Mouse (Mus musculus) hindbrain, postnatal 0 days (tissue): ENCODE data around the gene Rnf220. TPM values are rescaled to one million over a fixed set of nuclear protein-coding genes. Genes with fewer than 3 reads are reported as not detected.
"Not testable (repeated sequence)": the region's sequence is repeated elsewhere in the genome, so short reads cannot be mapped to it uniquely, and the experiment has no call there.

ENCODE experiments used
- ATAC-seq: fragments of 200-750 bp; cut with Nextera tagmentation; 2 replicates; pipeline ENCODE4 v1.8.0; 2017; ENCODE audit warnings: mild to moderate bottlenecking, moderate TSS enrichment, moderate library complexity
- DNase-seq: peaks from one replicate; pipeline ENCODE4 v3.0.0-alpha.2; 2015; ENCODE audit warnings: low spot score
- H3K27ac ChIP-seq: fragments of 300-500 bp; sonication (generic); 2 replicates; pipeline ENCODE4 v1.5.1; 2014; ENCODE audit warnings: mild to moderate bottlenecking
- H3K27me3 ChIP-seq: fragments of 300-500 bp; sonication (generic); 2 replicates; pipeline ENCODE4 v1.6.1; 2014; ENCODE audit warnings: low read length, mixed read lengths; ENCODE audit not compliant: insufficient read depth
- H3K36me3 ChIP-seq: fragments of 300-500 bp; sonication (generic); 2 replicates; pipeline ENCODE4 v1.6.1; 2014; ENCODE audit warnings: low read length, mixed read lengths; ENCODE audit not compliant: insufficient read depth
- H3K4me1 ChIP-seq: fragments of 300-500 bp; sonication (generic); 2 replicates; pipeline ENCODE4 v1.6.1; 2014; ENCODE audit warnings: antibody characterized with exemption, low read length, mixed read lengths; ENCODE audit not compliant: insufficient read depth
- H3K4me2 ChIP-seq: fragments of 300-500 bp; sonication (generic); 2 replicates; pipeline ENCODE4 v1.6.1; 2014; ENCODE audit warnings: low read depth, mild to moderate bottlenecking, low read length, moderate library complexity, mixed read lengths
- H3K4me3 ChIP-seq: fragments of 300-500 bp; sonication (generic); 2 replicates; pipeline ENCODE4 v1.5.1; 2014; ENCODE audit warnings: low read length
- H3K9ac ChIP-seq: fragments of 300-500 bp; sonication (generic); replicated peaks from 2 replicates; pipeline ENCODE4 v1.6.1; 2014; ENCODE audit warnings: mild to moderate bottlenecking, low read length, moderate library complexity, mixed read lengths
- H3K9me3 ChIP-seq: fragments of 300-500 bp; sonication (generic); 2 replicates; pipeline ENCODE4 v1.6.1; 2016; ENCODE audit warnings: low read length, mixed read lengths
- CTCF ChIP-seq: IDR thresholded peaks from 2 replicates; pipeline ENCODE4 v1.5.1; 2016; ENCODE audit warnings: antibody characterized with exemption, control low read depth, low read depth
- WGBS: fragments of 180-500 bp; shearing (Covaris S2); extraction: QIAGEN DNeasy Blood & Tissue Kit; methylation state at CpG from one replicate; pipeline ENCODE4 v1.1.7; 2014; 5-methylcytosine and 5-hydroxymethylcytosine counted together
- polyA plus RNA-seq: library from polyadenylated mRNA; unstranded; fragments of >200 nt; fragmentation: Nextera tagmentation; extraction: Ambion mirVana; gene quantifications from 2 replicates; pipeline ENCODE4 v1.2.1, GENCODE M21; 2015
- total RNA-seq: library from RNA; depleted of rRNA; stranded (reverse); fragments of >200 nt; gene quantifications from 2 replicates; pipeline ENCODE4 v1.2.3, GENCODE M21; 2014

Gene Rnf220
- total and polyA plus RNA-seq, 2 experiments from 2014 or later: 105 to 156 TPM

DNA sequence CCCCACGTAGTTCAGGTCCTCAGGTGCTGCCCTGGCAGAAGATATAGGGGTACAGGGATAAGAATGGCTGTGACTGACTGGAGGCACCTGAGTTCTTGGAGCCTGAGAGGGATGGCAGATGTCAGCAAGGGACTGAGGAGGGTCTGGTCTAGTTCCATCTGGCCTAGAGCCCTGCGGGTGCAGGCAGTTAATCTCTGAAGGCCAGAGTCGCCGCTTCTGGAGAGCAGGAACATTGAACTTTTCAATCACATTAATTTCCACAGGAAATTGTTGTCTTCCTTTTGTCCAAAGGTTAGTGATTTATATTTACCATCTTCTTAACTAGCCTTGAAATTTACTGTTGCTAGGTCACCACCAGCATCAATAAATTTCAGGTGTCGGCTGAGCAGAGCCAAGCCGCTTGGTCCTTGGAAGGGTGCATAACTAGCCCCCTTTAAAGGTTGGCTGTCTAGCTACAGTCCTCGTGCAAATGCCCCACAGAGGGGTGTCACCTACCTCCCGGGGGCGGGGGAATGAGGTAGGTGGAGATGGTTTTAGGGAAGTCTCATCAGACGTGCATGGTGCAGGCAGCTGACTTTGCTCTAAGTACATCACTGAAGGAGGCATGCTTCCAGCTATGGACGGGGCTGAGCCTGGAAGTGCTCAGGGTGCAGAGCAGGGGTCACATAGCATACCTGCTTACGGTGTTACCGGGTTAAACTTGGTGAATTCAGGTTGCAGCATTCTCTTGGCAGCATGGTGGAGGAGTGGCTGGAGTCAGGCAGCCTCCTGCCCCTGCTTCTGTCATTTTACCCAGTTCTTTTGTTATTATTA is 234.5 kb downstream of the Rnf220 start:
- H3K36me3 ChIP-seq: no peaks in the 10 kb centered on the region
- no peak overlapping the region for H3K4me3 ChIP-seq
- H3K27me3 ChIP-seq: no peaks in the 10 kb centered on the region
- H3K4me1 ChIP-seq: no peaks in the 10 kb centered on the region
- no peak overlapping the region for H3K9ac ChIP-seq
- TF ChIP-seq CTCF: no peak
- ATAC-seq (peak; percentile 45; the same call in 1 of the 2 replicates), DNase-seq (no peak)
- 61% methylated on average over 13 of the region's 13 CpGs for WGBS
- H3K4me2 ChIP-seq: no peak overlapping the region
- H3K9me3 ChIP-seq: no peaks in the 10 kb centered on the region
- no peak overlapping the region for H3K27ac ChIP-seq

DNA sequence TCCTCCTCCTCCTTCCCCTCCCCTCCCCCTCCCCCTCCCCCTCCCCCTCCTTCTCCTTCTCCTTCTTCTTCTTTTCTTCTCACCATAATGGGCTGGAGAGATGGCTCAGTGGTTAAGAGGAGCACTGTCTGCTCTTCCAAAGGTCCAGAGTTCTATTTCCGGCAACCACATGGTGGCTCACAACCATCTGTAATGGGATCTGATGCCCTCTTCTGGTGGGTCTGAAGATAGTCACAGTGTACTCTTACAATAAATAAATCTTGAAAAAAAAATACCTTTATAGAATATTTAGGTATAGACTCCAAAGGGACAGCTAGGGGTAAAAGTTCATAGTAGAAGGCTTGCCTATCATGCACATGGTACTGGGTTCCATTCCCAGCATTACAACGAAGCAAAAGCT is 235.6 kb downstream of the Rnf220 start:
- no peak overlapping the region for H3K9ac ChIP-seq
- TF ChIP-seq CTCF: no peak
- WGBS: 88% methylated on average over 2 of the region's 2 CpGs

DNA sequence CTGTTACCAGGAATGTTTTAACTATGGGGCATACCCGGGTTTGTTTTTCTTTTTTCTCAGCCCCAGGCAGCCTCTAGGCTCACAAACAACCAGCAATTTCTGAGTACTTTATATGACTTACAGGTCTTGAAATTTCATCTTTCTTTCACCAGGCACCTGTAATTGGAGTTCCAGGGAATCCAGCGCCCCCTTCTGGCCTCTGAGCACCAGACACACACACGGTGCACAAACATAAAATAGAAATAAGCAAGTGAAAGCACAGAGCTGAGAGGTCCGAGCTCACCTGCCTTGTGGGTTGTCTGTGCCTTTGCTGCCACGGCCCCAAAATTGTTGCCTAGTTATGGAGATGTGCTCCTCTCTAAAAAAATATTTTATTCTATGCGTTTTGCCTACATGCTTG is 236.9 kb downstream of the Rnf220 start:
- H3K27ac ChIP-seq, H3K4me1 ChIP-seq, H3K4me2 ChIP-seq, H3K36me3 ChIP-seq, ATAC-seq, H3K27me3 ChIP-seq, H3K4me3 ChIP-seq, DNase-seq, H3K9ac ChIP-seq, H3K9me3 ChIP-seq: not testable (repeated sequence)
- WGBS: 80% methylated on average over 6 of the region's 6 CpGs
- TF ChIP-seq CTCF: 0 out of 2 replicates have a peak, but pooled peaks have one; percentile 12

More for the DNA sequence above, 235.6 kb downstream of the Rnf220 start:
- Histone ChIP-seq H3K27me3 (no peaks in the 10 kb centered on the region), H3K4me1 (no peaks in the 10 kb centered on the region), H3K27ac (no peak overlapping the region), H3K4me2 (no peak overlapping the region), H3K9me3 (no peaks in the 10 kb centered on the region), H3K36me3 (no peaks in the 10 kb centered on the region), H3K4me3 (no peak overlapping the region)
- DNase-seq (no peak), ATAC-seq (no peak)

DNA sequence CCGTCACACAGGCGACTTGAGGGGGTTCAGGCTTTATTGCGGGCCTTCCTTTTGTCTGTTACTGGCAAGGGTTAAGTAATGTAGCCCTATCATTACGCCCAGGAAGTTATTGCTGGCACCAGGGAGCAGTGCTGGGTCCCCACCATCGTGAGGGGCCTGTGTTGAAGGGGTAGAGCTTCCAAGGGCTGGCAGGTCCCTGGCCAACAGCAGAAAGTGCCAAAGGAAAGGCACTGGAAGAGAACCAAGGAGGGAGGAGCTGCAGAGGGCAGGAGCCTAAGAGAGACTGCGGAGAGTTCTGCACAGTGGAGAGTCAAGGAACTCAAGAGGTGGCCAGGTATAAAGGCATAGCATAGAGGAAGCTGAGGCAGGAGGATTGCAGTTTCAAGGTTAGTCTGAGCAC is 242.2 kb downstream of the Rnf220 start:
- no peak overlapping the region for H3K9ac ChIP-seq
- no peaks in the 10 kb centered on the region for H3K27me3 ChIP-seq
- H3K4me2 ChIP-seq: no peak overlapping the region
- DNase-seq (peak; percentile 54), ATAC-seq (no peak)
- no peak overlapping the region for H3K4me3 ChIP-seq
- 22% methylated on average over 6 of the region's 6 CpGs for WGBS
- no peak overlapping the region for H3K27ac ChIP-seq
- peaks cover 12% of the 10 kb centered on the region; the same call in 1 of the 2 replicates for H3K4me1 ChIP-seq
- H3K36me3 ChIP-seq: no peaks in the 10 kb centered on the region
- TF ChIP-seq CTCF: no peak
- H3K9me3 ChIP-seq: no peaks in the 10 kb centered on the region

DNA sequence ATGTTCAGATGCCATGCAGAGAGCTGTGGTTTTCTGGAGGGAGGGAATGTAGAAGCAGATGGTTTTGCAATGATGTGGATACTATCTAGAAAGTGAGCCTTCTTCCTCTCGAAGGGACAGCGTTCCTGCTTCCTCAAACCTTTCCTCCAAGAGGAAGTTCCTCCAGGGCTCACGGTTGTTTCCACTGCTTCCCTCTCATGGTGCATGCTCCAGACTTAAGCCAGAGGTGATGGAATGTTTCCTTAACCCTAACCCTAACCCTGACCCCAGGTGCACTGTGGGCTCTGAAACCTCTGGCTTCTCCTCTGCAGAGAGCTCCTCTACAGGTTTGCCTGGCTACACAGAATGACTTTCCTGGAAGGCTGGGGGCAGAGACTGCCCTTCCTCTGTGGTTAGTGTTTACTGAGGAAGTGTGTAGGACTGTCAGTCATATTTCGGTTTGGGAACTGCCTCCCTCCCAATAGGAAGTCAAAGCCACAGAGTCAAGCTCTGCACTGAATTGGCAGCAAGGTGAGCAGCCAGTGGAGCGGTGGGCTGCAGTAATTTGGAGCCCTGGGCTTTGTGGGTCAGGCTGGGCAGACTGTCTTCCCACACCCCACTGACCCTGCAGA is 242.7 kb downstream of the Rnf220 start:
- Histone ChIP-seq H3K4me3 (no peak overlapping the region), H3K9me3 (no peaks in the 10 kb centered on the region), H3K36me3 (no peaks in the 10 kb centered on the region), H3K27ac (no peak overlapping the region), H3K9ac (no peak overlapping the region), H3K4me1 (peaks cover 12% of the 10 kb centered on the region; the same call in 1 of the 2 replicates), H3K27me3 (no peaks in the 10 kb centered on the region), H3K4me2 (no peak overlapping the region)
- TF ChIP-seq CTCF: no peak
- 69% methylated on average over 5 of the region's 5 CpGs for WGBS
- ATAC-seq: no peak
- DNase-seq: peak; percentile 31

DNA sequence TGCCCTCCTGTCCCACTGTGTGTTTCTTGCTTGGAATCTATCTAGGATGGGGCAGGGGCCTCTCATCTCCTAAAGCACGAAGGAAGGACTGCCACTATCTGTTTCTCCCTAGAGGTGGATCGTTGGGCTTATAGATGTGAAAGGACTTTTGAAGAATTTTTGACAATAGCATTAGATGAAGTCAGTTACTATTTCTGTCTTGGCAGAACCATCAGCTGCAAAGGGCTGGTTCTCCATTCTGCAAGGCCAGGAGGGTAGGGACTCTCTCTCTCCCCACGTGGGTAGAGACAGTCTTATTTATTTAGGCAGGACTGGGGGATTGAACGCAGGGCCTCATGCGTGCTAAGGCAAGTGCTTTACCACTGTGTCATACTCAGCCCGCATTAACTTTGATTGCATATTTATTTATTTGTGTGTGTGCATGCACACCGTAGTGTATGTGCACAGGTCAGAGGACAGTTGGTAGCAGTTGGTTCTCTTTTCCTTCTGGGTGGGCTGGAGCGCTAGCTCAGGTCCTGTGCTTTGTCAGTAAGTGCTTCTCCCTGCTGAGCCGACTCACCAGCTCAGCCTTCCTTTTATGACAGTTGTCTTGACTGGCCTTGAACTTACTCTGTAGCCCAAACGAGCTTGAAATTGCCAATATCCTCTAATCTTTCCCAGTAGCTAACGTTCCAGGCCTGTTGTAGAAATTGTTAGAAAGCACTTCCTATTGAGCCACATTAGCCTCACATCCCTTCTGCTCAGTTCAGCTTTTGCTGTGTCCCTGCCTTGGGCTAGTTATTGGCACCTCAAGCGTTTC is 243.4 kb downstream of the Rnf220 start:
- H3K4me2 ChIP-seq: no peak overlapping the region
- H3K27ac ChIP-seq: no peak overlapping the region
- WGBS: 61% methylated on average over 12 of the region's 12 CpGs
- H3K9ac ChIP-seq: no peak overlapping the region
- no peak for DNase-seq
- H3K36me3 ChIP-seq: no peaks in the 10 kb centered on the region
- no peak for ATAC-seq
- H3K4me3 ChIP-seq: no peak overlapping the region
- no peaks in the 10 kb centered on the region for H3K27me3 ChIP-seq
- peaks cover 12% of the 10 kb centered on the region; the same call in 1 of the 2 replicates for H3K4me1 ChIP-seq
- no peaks in the 10 kb centered on the region for H3K9me3 ChIP-seq
- no peak for TF ChIP-seq CTCF
